Mouse (Mus musculus): ENCODE data around the gene Tbc1d22a. TPM values are rescaled to one million over a fixed set of nuclear protein-coding genes. Genes with fewer than 3 reads are reported as not detected.

The Tbc1d22a gene
- total RNA-seq, 1 experiment: 19.2 TPM

DNA sequence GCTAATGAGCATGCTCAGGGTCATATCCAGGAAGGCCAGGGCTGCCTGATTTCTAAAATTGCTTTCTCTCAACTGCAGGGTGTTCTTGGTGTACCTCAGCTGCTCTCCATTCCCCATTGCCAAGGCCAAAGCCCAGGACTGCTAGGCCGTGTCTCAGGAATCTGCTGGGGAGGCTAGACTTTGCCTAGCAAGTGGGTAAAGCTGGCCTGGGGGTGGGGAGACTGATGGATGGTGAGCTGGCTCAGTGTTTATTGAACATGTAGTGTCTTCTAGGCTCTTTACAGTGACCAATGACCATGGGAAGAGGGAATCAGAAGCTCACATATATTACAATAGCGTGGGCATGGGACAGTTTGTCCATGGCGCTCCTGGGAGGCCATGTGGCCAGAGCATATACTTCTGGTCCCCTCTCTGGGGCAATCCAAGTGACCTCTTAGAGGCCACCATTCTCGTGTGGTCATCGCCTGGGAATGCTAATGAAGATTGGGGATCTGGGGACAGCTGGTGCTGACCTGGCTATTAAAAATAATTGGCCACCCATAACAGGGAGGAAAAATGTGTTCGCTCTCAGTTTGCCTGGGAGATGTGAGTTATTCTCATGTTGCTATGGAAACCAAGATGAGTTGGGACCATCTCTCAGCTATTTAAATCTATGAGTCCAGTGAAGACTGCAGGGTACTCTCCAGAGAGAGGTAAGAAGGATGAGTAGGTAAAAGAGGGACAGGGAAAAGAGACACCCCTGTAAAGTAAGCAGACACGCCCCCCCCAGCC is 294.3 kb downstream of the Tbc1d22a start:
- no peak for DNase-seq (ENCODE audit: low read depth, low spot score)
- Histone ChIP-seq H3K36me3 (ENCODE audit: control insufficient read depth, insufficient read depth, low read length, poor library complexity, severe bottlenecking) (no peaks in the 10 kb centered on the region), H3K9ac (ENCODE audit: insufficient read depth, low read depth, low read length, poor library complexity, severe bottlenecking) (no peak overlapping the region), H3K27ac (ENCODE audit: insufficient read depth, low read depth, low read length, poor library complexity, severe bottlenecking) (no peak overlapping the region), H3K9me3 (ENCODE audit: control insufficient read depth, insufficient read depth, low read depth, low read length) (no peaks in the 10 kb centered on the region), H3K4me1 (ENCODE audit: control insufficient read depth in 2 of 2, insufficient read depth in 2 of 2, low read length in 2 of 2, poor library complexity in 1 of 2) (no peaks in the 10 kb centered on the region), H3K4me3 (ENCODE audit: insufficient read depth in 1 of 2, low read depth in 1 of 2, low read length in 2 of 2, poor library complexity in 1 of 2, severe bottlenecking in 1 of 2) (no peak overlapping the region)
- in situ Hi-C loops (cut with MboI; ENCODE audit: low sequenced_read_pairs in 2 of 2, unreplicated experiment in 2 of 2): no loop called here
- TF ChIP-seq MAFK (IDR thresholded peaks at IDR 0.05; ENCODE audit: insufficient read depth, low read depth, low read length): no peak
- TF ChIP-seq ZC3H11A (IDR thresholded peaks at IDR 0.05; ENCODE audit: borderline replicate concordance, low read depth, low read length): no peak
- no peak for TF ChIP-seq ZNF384 (IDR thresholded peaks at IDR 0.05; ENCODE audit: low read depth, low read length)

DNA sequence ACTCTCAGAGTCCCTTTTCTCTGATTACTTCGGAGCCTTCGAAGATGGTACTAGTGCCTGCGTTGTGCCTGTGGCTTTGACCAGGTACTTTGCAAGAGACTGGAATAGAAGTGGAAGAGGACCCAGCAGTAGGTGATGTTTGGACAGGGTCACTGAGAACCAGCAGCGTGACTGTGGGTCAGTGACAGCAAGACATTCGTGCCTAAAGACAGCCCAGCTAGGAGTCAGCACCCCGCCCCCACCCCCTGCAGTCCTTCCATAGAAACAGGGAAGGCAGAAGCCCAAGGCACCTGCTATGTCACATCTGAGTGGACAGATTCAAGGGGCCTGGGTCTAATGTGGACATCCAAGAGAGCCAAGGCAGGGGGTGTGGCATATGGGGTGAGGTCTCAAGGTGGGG is 295.3 kb downstream of the Tbc1d22a start:
- no peak for DNase-seq (ENCODE audit: low read depth, low spot score)
- no peak overlapping the region for H3K27ac ChIP-seq (ENCODE audit: insufficient read depth, low read depth, low read length, poor library complexity, severe bottlenecking)
- H3K9me3 ChIP-seq (ENCODE audit: control insufficient read depth, insufficient read depth, low read depth, low read length): no peaks in the 10 kb centered on the region
- no peak for TF ChIP-seq MAFK (IDR thresholded peaks at IDR 0.05; ENCODE audit: insufficient read depth, low read depth, low read length)
- TF ChIP-seq ZC3H11A (IDR thresholded peaks at IDR 0.05; ENCODE audit: borderline replicate concordance, low read depth, low read length): no peak
- TF ChIP-seq HCFC1 (IDR thresholded peaks at IDR 0.05; ENCODE audit: borderline replicate concordance, insufficient read depth, low read length): no peak
- TF ChIP-seq CHD2 (IDR thresholded peaks at IDR 0.05; ENCODE audit: low read depth, low read length): no peak
- TF ChIP-seq ZNF384 (IDR thresholded peaks at IDR 0.05; ENCODE audit: low read depth, low read length): no peak
- no peak overlapping the region for H3K4me3 ChIP-seq (ENCODE audit: insufficient read depth in 1 of 2, low read depth in 1 of 2, low read length in 2 of 2, poor library complexity in 1 of 2, severe bottlenecking in 1 of 2)
- no peaks in the 10 kb centered on the region for H3K36me3 ChIP-seq (ENCODE audit: control insufficient read depth, insufficient read depth, low read length, poor library complexity, severe bottlenecking)
- H3K9ac ChIP-seq (ENCODE audit: insufficient read depth, low read depth, low read length, poor library complexity, severe bottlenecking): no peak overlapping the region
- in situ Hi-C loops (cut with MboI; ENCODE audit: low sequenced_read_pairs in 2 of 2, unreplicated experiment in 2 of 2): no loop called here
- H3K4me1 ChIP-seq (ENCODE audit: control insufficient read depth in 2 of 2, insufficient read depth in 2 of 2, low read length in 2 of 2, poor library complexity in 1 of 2): no peaks in the 10 kb centered on the region

DNA sequence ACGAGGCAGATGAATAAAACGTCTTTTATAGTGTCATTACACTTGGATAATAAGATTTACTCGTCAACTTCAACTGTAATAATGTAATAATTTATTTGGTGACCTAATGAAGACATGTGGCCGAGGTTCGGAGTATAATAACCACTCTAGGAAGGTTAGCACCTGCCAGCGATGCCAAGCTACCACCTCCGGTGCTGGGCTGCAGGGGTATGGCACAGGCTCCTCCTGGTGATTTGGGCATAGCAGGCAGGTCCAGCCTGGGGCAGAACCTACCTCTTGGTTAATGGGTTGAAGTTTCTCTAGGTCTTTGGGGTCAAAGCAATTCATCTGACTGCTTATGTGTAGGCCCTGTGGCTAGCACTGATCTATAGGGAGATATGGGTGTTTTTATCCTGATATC is 296.9 kb downstream of the Tbc1d22a start:
- H3K4me1 ChIP-seq (ENCODE audit: control insufficient read depth in 2 of 2, insufficient read depth in 2 of 2, low read length in 2 of 2, poor library complexity in 1 of 2): no peaks in the 10 kb centered on the region
- H3K27ac ChIP-seq (ENCODE audit: insufficient read depth, low read depth, low read length, poor library complexity, severe bottlenecking): no peak overlapping the region
- no peaks in the 10 kb centered on the region for H3K9me3 ChIP-seq (ENCODE audit: control insufficient read depth, insufficient read depth, low read depth, low read length)
- no peaks in the 10 kb centered on the region for H3K36me3 ChIP-seq (ENCODE audit: control insufficient read depth, insufficient read depth, low read length, poor library complexity, severe bottlenecking)
- no peak overlapping the region for H3K4me3 ChIP-seq (ENCODE audit: insufficient read depth in 1 of 2, low read depth in 1 of 2, low read length in 2 of 2, poor library complexity in 1 of 2, severe bottlenecking in 1 of 2)
- no peak overlapping the region for H3K9ac ChIP-seq (ENCODE audit: insufficient read depth, low read depth, low read length, poor library complexity, severe bottlenecking)
- in situ Hi-C loops (cut with MboI; ENCODE audit: low sequenced_read_pairs in 2 of 2, unreplicated experiment in 2 of 2): no loop called here
- no peak for DNase-seq (ENCODE audit: low read depth, low spot score)
- TF ChIP-seq MAFK (IDR thresholded peaks at IDR 0.05; ENCODE audit: insufficient read depth, low read depth, low read length) (no peak), HCFC1 (IDR thresholded peaks at IDR 0.05; ENCODE audit: borderline replicate concordance, insufficient read depth, low read length) (no peak), ZC3H11A (IDR thresholded peaks at IDR 0.05; ENCODE audit: borderline replicate concordance, low read depth, low read length) (no peak), CHD2 (IDR thresholded peaks at IDR 0.05; ENCODE audit: low read depth, low read length) (no peak), ZNF384 (IDR thresholded peaks at IDR 0.05; ENCODE audit: low read depth, low read length) (no peak)

DNA sequence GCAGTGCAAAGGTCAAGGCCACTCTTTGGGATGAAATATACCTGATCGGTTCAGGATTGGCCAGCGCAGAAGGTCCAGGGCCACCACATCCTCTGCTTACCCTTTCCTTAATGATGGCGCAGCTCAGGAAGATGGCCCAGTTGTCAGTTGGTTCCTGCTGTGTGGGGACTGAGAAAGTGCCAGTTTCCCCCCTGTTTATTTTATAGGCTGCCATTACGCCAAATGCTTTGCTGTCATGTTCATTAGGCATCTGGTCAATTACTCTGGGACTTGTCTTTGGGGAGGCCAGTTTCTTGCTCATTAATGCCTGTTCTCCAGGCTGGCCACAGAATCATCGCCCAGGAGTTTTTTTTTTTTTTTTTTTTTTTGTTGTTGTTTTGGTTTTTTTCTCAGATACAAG is 299.1 kb downstream of the Tbc1d22a start:
- in situ Hi-C loops (cut with MboI; ENCODE audit: low sequenced_read_pairs in 2 of 2, unreplicated experiment in 2 of 2): no loop called here
- DNase-seq (ENCODE audit: low read depth, low spot score): no peak
- Histone ChIP-seq H3K27ac (ENCODE audit: insufficient read depth, low read depth, low read length, poor library complexity, severe bottlenecking) (no peak overlapping the region), H3K9ac (ENCODE audit: insufficient read depth, low read depth, low read length, poor library complexity, severe bottlenecking) (no peak overlapping the region), H3K36me3 (ENCODE audit: control insufficient read depth, insufficient read depth, low read length, poor library complexity, severe bottlenecking) (no peaks in the 10 kb centered on the region), H3K9me3 (ENCODE audit: control insufficient read depth, insufficient read depth, low read depth, low read length) (no peaks in the 10 kb centered on the region), H3K4me1 (ENCODE audit: control insufficient read depth in 2 of 2, insufficient read depth in 2 of 2, low read length in 2 of 2, poor library complexity in 1 of 2) (no peaks in the 10 kb centered on the region), H3K4me3 (ENCODE audit: insufficient read depth in 1 of 2, low read depth in 1 of 2, low read length in 2 of 2, poor library complexity in 1 of 2, severe bottlenecking in 1 of 2) (no peak overlapping the region)
- TF ChIP-seq MAFK (IDR thresholded peaks at IDR 0.05; ENCODE audit: insufficient read depth, low read depth, low read length) (no peak), CHD2 (IDR thresholded peaks at IDR 0.05; ENCODE audit: low read depth, low read length) (no peak), HCFC1 (IDR thresholded peaks at IDR 0.05; ENCODE audit: borderline replicate concordance, insufficient read depth, low read length) (no peak), ZNF384 (IDR thresholded peaks at IDR 0.05; ENCODE audit: low read depth, low read length) (no peak), ZC3H11A (IDR thresholded peaks at IDR 0.05; ENCODE audit: borderline replicate concordance, low read depth, low read length) (no peak)

Measured in ES-E14 (cell line).